Mouse (Mus musculus): Measurements from ENCODE around the gene Cd300lg. TPM values are rescaled to one million over a fixed set of nuclear protein-coding genes. Genes with fewer than 3 reads are reported as not detected.
A peak's percentile ranks its signal among the peaks of the same experiment; 100 is the strongest.

Cd300lg gene
- polyA plus RNA-seq, 1 experiment from 2014 or later = 0.09 TPM

GRCm38 (mm10) chr11:102039487-102040137 lies 1.7 kb upstream of the Cd300lg start:
- ATAC-seq (ENCODE audit: low FRiP score) = 0 out of 2 replicates have a peak, but pooled peaks have one; percentile 12
- 54% methylated on average over 13 of the region's 13 CpGs for WGBS

GRCm38 (mm10) chr11:102040138-102040524 lies 1.2 kb upstream of the Cd300lg start:
- Histone ChIP-seq H3K9ac (ENCODE audit: low read depth, low read length) (no peak overlapping the region), H3K4me2 (replicated peaks; ENCODE audit: low read depth, low read length) (no peak overlapping the region), H3K27ac (ENCODE audit: low read depth, low read length) (no peak overlapping the region), H3K4me3 (ENCODE audit: low read depth, low read length) (no peak overlapping the region), H3K9me3 (ENCODE audit: control insufficient read depth, low read length) (no peaks in the 10 kb centered on the region), H3K4me1 (replicated peaks; ENCODE audit: control insufficient read depth, insufficient read depth, low read length) (no peaks in the 10 kb centered on the region), H3K36me3 (ENCODE audit: control insufficient read depth, insufficient read depth, low read length) (no peaks in the 10 kb centered on the region), H3K27me3 (ENCODE audit: control insufficient read depth, insufficient read depth, low read length) (no peaks in the 10 kb centered on the region)
- peak; percentile 96 for DNase-seq (ENCODE audit: low spot score)
- under 1% methylated on average over 9 of the region's 9 CpGs for WGBS
- ATAC-seq (ENCODE audit: low FRiP score) = peak; percentile 86

More at GRCm38 (mm10) chr11:102039487-102040137, 1.7 kb upstream of the Cd300lg start:
- Histone ChIP-seq H3K27me3 (ENCODE audit: control insufficient read depth, insufficient read depth, low read length) (no peaks in the 10 kb centered on the region), H3K9me3 (ENCODE audit: control insufficient read depth, low read length) (no peaks in the 10 kb centered on the region), H3K27ac (ENCODE audit: low read depth, low read length) (no peak overlapping the region), H3K36me3 (ENCODE audit: control insufficient read depth, insufficient read depth, low read length) (no peaks in the 10 kb centered on the region), H3K4me3 (ENCODE audit: low read depth, low read length) (no peak overlapping the region), H3K4me2 (replicated peaks; ENCODE audit: low read depth, low read length) (no peak overlapping the region), H3K4me1 (replicated peaks; ENCODE audit: control insufficient read depth, insufficient read depth, low read length) (no peaks in the 10 kb centered on the region), H3K9ac (ENCODE audit: low read depth, low read length) (no peak overlapping the region)
- no peak for DNase-seq (ENCODE audit: low spot score)

GRCm38 (mm10) chr11:102040646-102041045 lies 663 bp upstream of the Cd300lg start:
- ATAC-seq (ENCODE audit: low FRiP score) (no peak), DNase-seq (ENCODE audit: low spot score) (peak; percentile 23)
- H3K36me3 ChIP-seq (ENCODE audit: control insufficient read depth, insufficient read depth, low read length) = no peaks in the 10 kb centered on the region
- H3K4me2 ChIP-seq (replicated peaks; ENCODE audit: low read depth, low read length) = no peak overlapping the region
- no peak overlapping the region for H3K27ac ChIP-seq (ENCODE audit: low read depth, low read length)
- no peak overlapping the region for H3K9ac ChIP-seq (ENCODE audit: low read depth, low read length)
- no peaks in the 10 kb centered on the region for H3K4me1 ChIP-seq (replicated peaks; ENCODE audit: control insufficient read depth, insufficient read depth, low read length)
- no peaks in the 10 kb centered on the region for H3K27me3 ChIP-seq (ENCODE audit: control insufficient read depth, insufficient read depth, low read length)
- no peak overlapping the region for H3K4me3 ChIP-seq (ENCODE audit: low read depth, low read length)
- no peaks in the 10 kb centered on the region for H3K9me3 ChIP-seq (ENCODE audit: control insufficient read depth, low read length)
- WGBS = 65% methylated on average over 4 of the region's 4 CpGs

- Histone ChIP-seq H3K9me3 (ENCODE audit: control insufficient read depth, low read length) (no peaks in the 10 kb centered on the region), H3K4me1 (replicated peaks; ENCODE audit: control insufficient read depth, insufficient read depth, low read length) (no peaks in the 10 kb centered on the region), H3K27me3 (ENCODE audit: control insufficient read depth, insufficient read depth, low read length) (no peaks in the 10 kb centered on the region), H3K27ac (ENCODE audit: low read depth, low read length) (no peak overlapping the region), H3K4me2 (replicated peaks; ENCODE audit: low read depth, low read length) (no peak overlapping the region), H3K4me3 (ENCODE audit: low read depth, low read length) (no peak overlapping the region), H3K36me3 (ENCODE audit: control insufficient read depth, insufficient read depth, low read length) (no peaks in the 10 kb centered on the region), H3K9ac (ENCODE audit: low read depth, low read length) (no peak overlapping the region)
- ATAC-seq (ENCODE audit: low FRiP score) (no peak), DNase-seq (ENCODE audit: low spot score) (no peak)
- 93% methylated on average over 13 of the region's 14 CpGs for WGBS
Measured at GRCm38 (mm10) chr11:102042971-102043370, 1.7 kb downstream of the Cd300lg start.

GRCm38 (mm10) chr11:102043381-102043780 lies 2.1 kb downstream of the Cd300lg start:
- Histone ChIP-seq H3K4me2 (replicated peaks; ENCODE audit: low read depth, low read length) (no peak overlapping the region), H3K9ac (ENCODE audit: low read depth, low read length) (no peak overlapping the region), H3K4me3 (ENCODE audit: low read depth, low read length) (no peak overlapping the region), H3K36me3 (ENCODE audit: control insufficient read depth, insufficient read depth, low read length) (no peaks in the 10 kb centered on the region), H3K27me3 (ENCODE audit: control insufficient read depth, insufficient read depth, low read length) (no peaks in the 10 kb centered on the region), H3K9me3 (ENCODE audit: control insufficient read depth, low read length) (no peaks in the 10 kb centered on the region), H3K27ac (ENCODE audit: low read depth, low read length) (no peak overlapping the region), H3K4me1 (replicated peaks; ENCODE audit: control insufficient read depth, insufficient read depth, low read length) (no peaks in the 10 kb centered on the region)
- DNase-seq (ENCODE audit: low spot score) = no peak
- 86% methylated on average over 6 of the region's 6 CpGs for WGBS
- no peak for ATAC-seq (ENCODE audit: low FRiP score)

GRCm38 (mm10) chr11:102044691-102045212 lies 3.4 kb downstream of the Cd300lg start:
- no peak overlapping the region for H3K4me3 ChIP-seq (ENCODE audit: low read depth, low read length)
- DNase-seq (ENCODE audit: low spot score) (no peak), ATAC-seq (ENCODE audit: low FRiP score) (no peak)
- no peak overlapping the region for H3K9ac ChIP-seq (ENCODE audit: low read depth, low read length)
- WGBS = 86% methylated on average over 7 of the region's 7 CpGs
- no peak overlapping the region for H3K27ac ChIP-seq (ENCODE audit: low read depth, low read length)
- H3K36me3 ChIP-seq (ENCODE audit: control insufficient read depth, insufficient read depth, low read length) = no peaks in the 10 kb centered on the region
- H3K4me2 ChIP-seq (replicated peaks; ENCODE audit: low read depth, low read length) = no peak overlapping the region
- no peaks in the 10 kb centered on the region for H3K27me3 ChIP-seq (ENCODE audit: control insufficient read depth, insufficient read depth, low read length)
- no peaks in the 10 kb centered on the region for H3K4me1 ChIP-seq (replicated peaks; ENCODE audit: control insufficient read depth, insufficient read depth, low read length)
- no peaks in the 10 kb centered on the region for H3K9me3 ChIP-seq (ENCODE audit: control insufficient read depth, low read length)

- Histone ChIP-seq H3K27ac (ENCODE audit: low read depth, low read length) (no peak overlapping the region), H3K4me2 (replicated peaks; ENCODE audit: low read depth, low read length) (no peak overlapping the region), H3K27me3 (ENCODE audit: control insufficient read depth, insufficient read depth, low read length) (no peaks in the 10 kb centered on the region), H3K9ac (ENCODE audit: low read depth, low read length) (no peak overlapping the region), H3K4me1 (replicated peaks; ENCODE audit: control insufficient read depth, insufficient read depth, low read length) (no peaks in the 10 kb centered on the region), H3K4me3 (ENCODE audit: low read depth, low read length) (no peak overlapping the region), H3K36me3 (ENCODE audit: control insufficient read depth, insufficient read depth, low read length) (no peaks in the 10 kb centered on the region), H3K9me3 (ENCODE audit: control insufficient read depth, low read length) (no peaks in the 10 kb centered on the region)
- ATAC-seq (ENCODE audit: low FRiP score) = no peak
- 86% methylated on average over 9 of the region's 9 CpGs for WGBS
- no peak for DNase-seq (ENCODE audit: low spot score)
Measured at GRCm38 (mm10) chr11:102046607-102047006, 5.3 kb downstream of the Cd300lg start.

GRCm38 (mm10) chr11:102049875-102050482 lies 8.7 kb downstream of the Cd300lg start:
- Histone ChIP-seq H3K4me2 (replicated peaks; ENCODE audit: low read depth, low read length) (no peak overlapping the region), H3K9me3 (ENCODE audit: control insufficient read depth, low read length) (no peaks in the 10 kb centered on the region), H3K4me1 (replicated peaks; ENCODE audit: control insufficient read depth, insufficient read depth, low read length) (no peaks in the 10 kb centered on the region), H3K9ac (ENCODE audit: low read depth, low read length) (no peak overlapping the region), H3K27me3 (ENCODE audit: control insufficient read depth, insufficient read depth, low read length) (no peaks in the 10 kb centered on the region), H3K36me3 (ENCODE audit: control insufficient read depth, insufficient read depth, low read length) (no peaks in the 10 kb centered on the region), H3K4me3 (ENCODE audit: low read depth, low read length) (no peak overlapping the region), H3K27ac (ENCODE audit: low read depth, low read length) (no peak overlapping the region)
- no peak for ATAC-seq (ENCODE audit: low FRiP score)
- WGBS = 55% methylated on average over 14 of the region's 14 CpGs
- no peak for DNase-seq (ENCODE audit: low spot score)

- Histone ChIP-seq H3K4me1 (replicated peaks; ENCODE audit: control insufficient read depth, insufficient read depth, low read length) (no peaks in the 10 kb centered on the region), H3K9me3 (ENCODE audit: control insufficient read depth, low read length) (no peaks in the 10 kb centered on the region), H3K4me2 (replicated peaks; ENCODE audit: low read depth, low read length) (no peak overlapping the region), H3K36me3 (ENCODE audit: control insufficient read depth, insufficient read depth, low read length) (no peaks in the 10 kb centered on the region), H3K27ac (ENCODE audit: low read depth, low read length) (no peak overlapping the region), H3K9ac (ENCODE audit: low read depth, low read length) (no peak overlapping the region), H3K27me3 (ENCODE audit: control insufficient read depth, insufficient read depth, low read length) (no peaks in the 10 kb centered on the region), H3K4me3 (ENCODE audit: low read depth, low read length) (no peak overlapping the region)
- 68% methylated on average over 4 of the region's 4 CpGs for WGBS
- ATAC-seq (ENCODE audit: low FRiP score) = no peak
- no peak for DNase-seq (ENCODE audit: low spot score)
Measured at GRCm38 (mm10) chr11:102051541-102051940, 10.2 kb downstream of the Cd300lg start.

Measured in hindbrain, embryonic 11.5 days (tissue).